Mouse (Mus musculus): ENCODE measurements around the gene Cpt1c. TPM values are rescaled to one million over a fixed set of nuclear protein-coding genes. Genes with fewer than 3 reads are reported as not detected.

The Cpt1c gene
- polyA plus RNA-seq, 1 experiment, result not detected

DNA sequence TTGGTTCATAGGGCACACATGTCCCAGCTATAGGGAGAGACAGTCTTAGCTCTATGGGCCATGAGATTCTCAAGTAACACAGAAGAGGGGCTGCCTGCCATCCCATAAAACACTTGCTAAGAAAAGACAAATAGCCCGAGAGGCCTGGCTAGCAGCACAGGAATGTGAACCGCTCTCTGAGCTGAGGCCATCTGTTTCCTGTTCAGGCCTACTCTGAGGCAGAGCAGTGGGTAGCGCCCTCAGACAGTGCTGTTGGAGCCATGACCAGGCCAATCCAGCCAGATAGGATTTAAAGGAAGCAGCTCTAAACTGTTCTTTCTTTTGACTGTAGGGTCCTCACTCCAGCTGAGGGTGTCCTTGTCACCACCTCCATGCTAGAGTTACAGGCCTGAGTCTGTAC lies 29.9 kb upstream of the Cpt1c start:
- TF ChIP-seq POLR2A (IDR thresholded peaks at IDR 0.05; ENCODE audit: insufficient read depth, low read depth, low read length) (no peak), CTCF (IDR thresholded peaks at IDR 0.05; ENCODE audit: insufficient read depth, low read depth, low read length) (no peak)
- WGBS, result 86% methylated on average over 3 of the region's 3 CpGs
- Histone ChIP-seq H3K27ac (ENCODE audit: insufficient read depth, low read depth, low read length) (no peak overlapping the region), H3K4me3 (ENCODE audit: insufficient read depth, low read depth, low read length) (no peak overlapping the region), H3K4me1 (ENCODE audit: control insufficient read depth, insufficient read depth, low read length) (peaks cover 14% of the 10 kb centered on the region; the same call in 1 of the 2 replicates)

DNA sequence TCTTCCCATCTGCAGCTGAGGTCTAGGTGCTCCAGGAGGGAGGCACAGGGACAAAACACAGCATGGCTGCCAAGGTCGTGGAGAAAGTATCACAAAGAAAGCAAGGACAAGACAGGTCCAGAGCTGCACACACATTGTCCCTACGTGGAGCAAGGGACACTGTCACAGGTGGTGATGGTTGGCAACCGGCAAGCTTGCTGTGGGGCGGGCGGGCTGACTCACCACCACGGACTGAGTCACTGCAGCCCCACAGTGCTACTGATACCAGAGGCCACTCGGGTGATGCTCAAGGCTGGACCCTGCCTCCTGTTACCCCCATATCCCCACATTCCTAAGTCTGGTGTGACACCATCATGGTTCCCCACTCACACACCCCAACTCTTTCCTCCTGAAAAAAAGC lies 27.8 kb upstream of the Cpt1c start:
- peaks cover 18% of the 10 kb centered on the region for H3K4me1 ChIP-seq (ENCODE audit: control insufficient read depth, insufficient read depth, low read length)
- no peak overlapping the region for H3K27ac ChIP-seq (ENCODE audit: insufficient read depth, low read depth, low read length)
- whole genome bisulfite sequencing, result 43% methylated on average over 7 of the region's 7 CpGs
- H3K4me3 ChIP-seq (ENCODE audit: insufficient read depth, low read depth, low read length), result no peak overlapping the region
- no peak for TF ChIP-seq CTCF (IDR thresholded peaks at IDR 0.05; ENCODE audit: insufficient read depth, low read depth, low read length)
- TF ChIP-seq POLR2A (IDR thresholded peaks at IDR 0.05; ENCODE audit: insufficient read depth, low read depth, low read length), result no peak

DNA sequence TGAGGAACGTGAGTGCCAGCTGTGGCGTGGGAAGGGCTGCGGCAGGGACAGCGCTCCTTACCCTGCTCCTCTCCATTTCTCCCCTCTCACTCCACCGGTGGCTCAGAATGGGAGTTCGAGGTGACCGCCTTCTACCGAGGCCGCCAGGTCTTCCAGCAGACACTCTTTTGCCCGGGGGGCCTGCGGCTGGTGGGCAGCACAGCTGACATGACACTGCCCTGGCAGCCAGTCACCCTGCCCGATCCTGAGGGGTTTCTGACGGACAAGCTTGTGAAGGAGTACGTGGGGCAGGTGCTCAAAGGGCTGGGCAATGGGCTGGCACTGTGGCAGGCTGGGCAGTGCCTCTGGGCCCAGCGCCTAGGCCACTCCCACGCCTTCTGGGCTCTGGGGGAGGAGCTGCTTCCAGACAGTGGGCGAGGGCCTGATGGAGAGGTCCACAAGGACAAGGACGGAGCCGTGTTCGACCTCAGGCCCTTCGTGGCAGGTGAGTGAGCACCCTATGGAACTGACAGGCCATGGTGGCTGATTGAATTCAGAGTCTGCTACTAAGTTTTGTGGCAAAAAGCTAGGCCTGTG lies 26.0 kb upstream of the Cpt1c start:
- Histone ChIP-seq H3K4me3 (ENCODE audit: insufficient read depth, low read depth, low read length) (no peak overlapping the region), H3K27ac (ENCODE audit: insufficient read depth, low read depth, low read length) (no peak overlapping the region), H3K4me1 (ENCODE audit: control insufficient read depth, insufficient read depth, low read length) (peaks cover 23% of the 10 kb centered on the region)
- no peak for TF ChIP-seq POLR2A (IDR thresholded peaks at IDR 0.05; ENCODE audit: insufficient read depth, low read depth, low read length)
- no peak for TF ChIP-seq CTCF (IDR thresholded peaks at IDR 0.05; ENCODE audit: insufficient read depth, low read depth, low read length)
- WGBS, result 72% methylated on average over 21 of the region's 21 CpGs

DNA sequence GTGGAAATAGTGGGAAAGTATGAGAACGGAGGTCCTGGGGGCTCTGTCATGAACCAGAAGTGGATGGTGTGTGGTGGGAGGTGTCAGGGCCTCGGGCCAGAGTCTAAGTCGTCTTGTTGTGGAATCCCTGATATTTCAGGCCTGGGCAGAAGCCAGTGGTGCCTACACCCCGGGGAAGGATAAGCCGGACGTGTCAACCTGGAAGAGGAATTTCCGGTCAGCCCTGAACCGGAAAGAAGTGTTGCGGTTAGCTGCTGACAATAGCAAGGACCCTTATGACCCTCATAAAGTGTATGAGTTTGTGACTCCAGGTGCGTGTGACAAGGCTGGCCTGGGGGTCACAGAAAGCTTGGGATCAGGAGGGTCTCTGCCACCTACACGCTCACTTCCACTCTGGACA lies 25.1 kb upstream of the Cpt1c start:
- Histone ChIP-seq H3K4me1 (ENCODE audit: control insufficient read depth, insufficient read depth, low read length) (peaks cover 23% of the 10 kb centered on the region), H3K4me3 (ENCODE audit: insufficient read depth, low read depth, low read length) (no peak overlapping the region), H3K27ac (ENCODE audit: insufficient read depth, low read depth, low read length) (no peak overlapping the region)
- WGBS, result 76% methylated on average over 11 of the region's 11 CpGs
- TF ChIP-seq POLR2A (IDR thresholded peaks at IDR 0.05; ENCODE audit: insufficient read depth, low read depth, low read length) (no peak), CTCF (IDR thresholded peaks at IDR 0.05; ENCODE audit: insufficient read depth, low read depth, low read length) (no peak)

DNA sequence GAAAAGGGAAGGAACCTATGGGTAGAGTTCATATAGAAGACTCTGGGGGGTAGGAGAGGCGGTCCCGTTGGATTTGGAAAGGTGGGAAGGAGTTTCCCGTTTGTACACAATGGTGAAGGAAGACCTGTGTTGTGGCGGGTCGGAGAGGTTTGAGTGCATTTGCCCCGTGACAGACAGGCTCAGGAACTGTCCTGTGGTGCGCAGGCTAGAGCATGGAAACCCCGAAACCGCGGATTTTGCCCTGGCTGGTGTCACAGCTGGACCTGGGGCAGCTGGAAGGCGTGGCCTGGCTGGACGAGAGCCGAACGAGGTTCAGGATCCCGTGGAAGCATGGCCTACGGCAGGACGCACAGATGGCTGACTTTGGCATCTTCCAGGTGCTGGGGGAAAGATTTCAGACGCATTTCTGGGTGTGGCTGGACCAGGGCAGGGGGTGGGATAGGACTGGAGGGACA lies 23.9 kb upstream of the Cpt1c start, which contains the start of gene Bcl2l12:
Bcl2l12 (minus strand) TSS at position 212 of the 455 bp plus-strand sequence.
- peak within 1 kb of the TSS; percentile 51 for H3K4me3 ChIP-seq (ENCODE audit: insufficient read depth, low read depth, low read length)
- 3% methylated on average over 18 of the region's 18 CpGs for WGBS
- H3K27ac ChIP-seq (ENCODE audit: insufficient read depth, low read depth, low read length), result peak within 1 kb of the TSS; percentile 5; the same call in 1 of the 2 replicates
- H3K4me1 ChIP-seq (ENCODE audit: control insufficient read depth, insufficient read depth, low read length), result peaks cover 23% of the 10 kb centered on the region
- TF ChIP-seq POLR2A (IDR thresholded peaks at IDR 0.05; ENCODE audit: insufficient read depth, low read depth, low read length) (no peak), CTCF (IDR thresholded peaks at IDR 0.05; ENCODE audit: insufficient read depth, low read depth, low read length) (no peak)

DNA sequence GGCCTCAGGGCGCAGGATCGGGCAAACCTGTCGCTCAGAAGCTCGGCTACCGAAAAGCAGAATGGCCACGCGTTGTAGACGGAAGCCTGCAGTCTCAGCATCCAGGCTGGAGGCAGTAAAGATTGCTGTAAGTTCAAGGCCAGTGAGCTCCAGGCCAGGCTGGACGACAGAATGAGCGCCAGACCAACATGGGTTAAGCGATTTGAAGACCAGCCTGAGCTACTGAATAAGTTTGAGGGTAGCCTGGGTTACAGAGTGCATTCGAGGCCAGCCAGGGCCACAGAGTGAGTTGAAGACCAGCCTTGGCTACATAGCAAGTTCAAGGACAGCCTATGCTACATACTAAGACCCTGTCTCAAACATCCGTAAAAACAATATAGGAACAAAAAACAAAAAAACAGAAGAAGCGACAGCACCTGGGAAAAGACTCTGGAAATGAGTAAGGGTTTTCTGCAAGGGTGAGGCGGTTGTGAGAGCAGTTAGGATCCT lies 23.3 kb upstream of the Cpt1c start:
- 0 out of 2 replicates have a peak, but pooled peaks have one; percentile 6 for TF ChIP-seq POLR2A (IDR thresholded peaks at IDR 0.05; ENCODE audit: insufficient read depth, low read depth, low read length)
- TF ChIP-seq CTCF (IDR thresholded peaks at IDR 0.05; ENCODE audit: insufficient read depth, low read depth, low read length), result no peak
- Histone ChIP-seq H3K4me3 (ENCODE audit: insufficient read depth, low read depth, low read length) (peak overlapping the region; percentile 51), H3K4me1 (ENCODE audit: control insufficient read depth, insufficient read depth, low read length) (peaks cover 23% of the 10 kb centered on the region), H3K27ac (ENCODE audit: insufficient read depth, low read depth, low read length) (peak overlapping the region; percentile 5; the same call in 1 of the 2 replicates)
- WGBS, result 1% methylated on average over 15 of the region's 15 CpGs

GRCm38 (mm10) chr7:44997231-44997939 lies 22.7 kb upstream of the Cpt1c start, which contains the start of gene Irf3:
TSS of gene Irf3 (plus strand) at chr7:44997648.
- Histone ChIP-seq H3K4me1 (ENCODE audit: control insufficient read depth, insufficient read depth, low read length) (peaks cover 21% of the 10 kb centered on the region), H3K27ac (ENCODE audit: insufficient read depth, low read depth, low read length) (peak within 1 kb of the TSS; percentile 5; the same call in 1 of the 2 replicates), H3K4me3 (ENCODE audit: insufficient read depth, low read depth, low read length) (peak within 1 kb of the TSS; percentile 51)
- TF ChIP-seq CTCF (IDR thresholded peaks at IDR 0.05; ENCODE audit: insufficient read depth, low read depth, low read length) (no peak), POLR2A (IDR thresholded peaks at IDR 0.05; ENCODE audit: insufficient read depth, low read depth, low read length) (peak; percentile 38; the same call in 1 of the 2 replicates)
- WGBS, result under 1% methylated on average over 43 of the region's 43 CpGs

DNA sequence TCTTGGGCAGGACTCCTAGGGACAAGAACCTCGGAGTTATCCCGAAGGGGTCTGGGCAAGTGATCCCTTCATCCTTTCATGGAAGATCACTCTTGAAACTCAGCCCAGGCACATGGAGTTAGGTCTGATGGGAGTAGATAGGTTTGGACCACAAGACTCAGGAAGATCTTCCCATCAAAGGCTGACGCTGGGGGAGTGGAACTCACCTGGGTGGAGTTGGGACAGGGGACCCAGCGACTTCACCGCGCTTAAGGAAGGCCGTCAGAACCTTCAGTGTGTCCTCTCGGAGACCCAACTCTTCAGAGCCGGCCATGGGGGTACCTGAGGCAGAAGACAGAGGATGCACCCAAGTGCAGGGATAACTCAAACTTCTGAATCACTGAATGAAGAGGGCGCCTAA lies 22.0 kb upstream of the Cpt1c start:
- Histone ChIP-seq H3K4me1 (ENCODE audit: control insufficient read depth, insufficient read depth, low read length) (peaks cover 18% of the 10 kb centered on the region), H3K4me3 (ENCODE audit: insufficient read depth, low read depth, low read length) (peak overlapping the region; percentile 51; the same call in 1 of the 2 replicates), H3K27ac (ENCODE audit: insufficient read depth, low read depth, low read length) (no peak overlapping the region)
- WGBS, result 9% methylated on average over 10 of the region's 10 CpGs
- TF ChIP-seq POLR2A (IDR thresholded peaks at IDR 0.05; ENCODE audit: insufficient read depth, low read depth, low read length) (no peak), CTCF (IDR thresholded peaks at IDR 0.05; ENCODE audit: insufficient read depth, low read depth, low read length) (no peak)
